Mouse (Mus musculus) urinary bladder, postnatal 10 days (tissue): Measurements from ENCODE around the gene Ghrhr.
A peak's percentile ranks its signal among the peaks of the same experiment; 100 is the strongest.

Experiments used
- DNase-seq: peaks from one replicate; pipeline ENCODE4 v3.0.0; 2022; ENCODE audit warnings: low spot score

Ghrhr gene

DNA sequence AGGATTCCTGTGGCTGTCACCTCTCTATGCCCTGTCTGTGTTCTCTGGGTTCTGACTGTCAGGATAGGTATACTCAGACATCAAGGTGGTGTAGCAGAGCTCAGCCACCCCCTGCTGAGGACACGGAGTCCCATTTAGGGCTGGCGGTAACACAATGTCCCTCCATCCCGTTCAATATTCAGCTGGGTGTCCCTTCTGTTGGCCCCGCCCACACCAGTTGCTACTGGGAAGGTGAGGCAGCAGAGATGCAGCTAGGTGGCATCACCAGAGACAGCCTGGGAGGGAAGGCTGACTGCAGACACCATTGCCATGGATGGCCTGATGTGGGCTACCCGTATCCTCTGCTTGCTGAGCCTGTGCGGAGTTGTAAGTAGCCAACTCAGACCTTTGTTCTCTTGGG, at the start of gene Ghrhr:
Gene Ghrhr (plus strand): TSS at position 220 of the 400 bp plus-strand sequence.
- DNase-seq: no peak

DNA sequence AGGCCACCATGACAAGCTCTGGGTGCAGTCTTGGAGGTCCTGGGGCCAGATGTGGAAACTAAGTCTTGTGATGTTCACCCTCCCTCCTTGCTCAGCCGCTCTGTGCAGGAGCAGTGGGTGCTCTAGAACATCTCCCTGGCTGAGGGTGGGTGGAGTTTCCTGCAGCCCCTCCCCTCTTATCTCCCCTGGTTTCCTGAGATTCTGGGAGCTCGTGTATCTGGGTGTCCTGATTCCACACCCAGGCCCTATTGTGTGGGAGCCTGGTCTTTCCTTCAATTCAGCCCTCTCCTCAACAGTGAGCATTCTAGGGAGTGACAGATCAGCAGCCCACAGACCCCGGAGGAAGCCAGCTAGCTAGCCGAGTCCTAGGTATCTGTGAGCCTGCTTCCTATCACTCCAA, 49.8 kb upstream of the Ghrhr start:
- no peak for DNase-seq

DNA sequence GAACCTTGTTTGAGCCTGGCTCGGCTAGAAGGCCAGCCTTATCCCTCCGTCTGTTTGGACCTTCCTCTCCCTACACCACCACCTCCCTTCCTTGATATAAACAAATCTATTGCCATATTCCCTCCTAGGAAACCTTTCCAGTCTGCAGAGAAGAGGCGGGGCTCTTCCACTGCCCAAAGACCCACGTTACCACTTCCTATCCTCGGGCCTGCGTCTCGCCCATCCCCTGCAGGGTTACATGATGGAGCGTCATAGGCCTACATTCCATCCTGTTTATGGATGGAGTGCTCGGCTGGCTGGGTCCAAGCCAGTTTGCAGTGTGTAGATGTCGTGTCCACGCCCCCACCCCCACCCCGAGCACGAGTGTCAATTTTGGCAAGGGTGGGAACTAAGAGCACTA, 48.8 kb upstream of the Ghrhr start:
- DNase-seq: no peak

DNA sequence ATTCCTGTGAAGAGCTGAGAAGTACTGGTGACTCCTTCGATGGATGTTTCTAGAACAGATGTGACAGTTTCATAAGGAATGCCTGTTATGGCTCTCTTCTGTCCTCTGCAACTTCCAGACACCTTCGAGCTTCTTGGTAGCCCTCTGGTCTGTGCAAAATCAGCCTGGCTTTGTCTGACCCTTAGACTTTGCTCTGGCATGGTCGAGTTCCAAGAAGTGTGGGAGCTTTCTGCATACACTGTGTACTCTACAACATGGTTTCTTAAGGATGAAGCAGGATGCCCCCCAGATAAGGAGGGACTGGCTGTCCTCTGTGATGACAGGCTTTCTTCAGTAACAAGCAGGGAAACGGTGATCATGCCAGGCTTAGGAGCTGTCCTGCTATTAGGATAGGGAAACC, 47.9 kb upstream of the Ghrhr start:
- DNase-seq: no peak

DNA sequence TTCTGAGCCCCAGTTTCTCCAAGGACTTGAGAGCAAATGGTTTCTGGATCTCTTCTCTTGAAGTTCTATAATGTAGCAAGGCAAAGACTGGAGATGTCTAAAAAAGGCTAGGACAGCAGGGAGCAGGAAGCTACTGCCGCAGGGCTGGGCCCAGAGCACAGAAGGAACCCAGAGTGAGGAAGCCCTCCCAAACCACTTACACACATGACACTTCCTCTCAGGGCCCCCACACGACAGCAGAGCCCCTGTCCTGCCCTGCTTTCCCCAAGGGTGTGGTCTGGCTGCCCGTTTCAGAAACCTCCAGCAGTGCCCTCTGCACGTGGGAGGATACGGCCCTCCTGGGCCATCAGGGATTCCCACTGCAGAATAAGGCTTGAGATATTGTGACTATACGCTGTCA, 44.8 kb upstream of the Ghrhr start:
- DNase-seq: no peak

DNA sequence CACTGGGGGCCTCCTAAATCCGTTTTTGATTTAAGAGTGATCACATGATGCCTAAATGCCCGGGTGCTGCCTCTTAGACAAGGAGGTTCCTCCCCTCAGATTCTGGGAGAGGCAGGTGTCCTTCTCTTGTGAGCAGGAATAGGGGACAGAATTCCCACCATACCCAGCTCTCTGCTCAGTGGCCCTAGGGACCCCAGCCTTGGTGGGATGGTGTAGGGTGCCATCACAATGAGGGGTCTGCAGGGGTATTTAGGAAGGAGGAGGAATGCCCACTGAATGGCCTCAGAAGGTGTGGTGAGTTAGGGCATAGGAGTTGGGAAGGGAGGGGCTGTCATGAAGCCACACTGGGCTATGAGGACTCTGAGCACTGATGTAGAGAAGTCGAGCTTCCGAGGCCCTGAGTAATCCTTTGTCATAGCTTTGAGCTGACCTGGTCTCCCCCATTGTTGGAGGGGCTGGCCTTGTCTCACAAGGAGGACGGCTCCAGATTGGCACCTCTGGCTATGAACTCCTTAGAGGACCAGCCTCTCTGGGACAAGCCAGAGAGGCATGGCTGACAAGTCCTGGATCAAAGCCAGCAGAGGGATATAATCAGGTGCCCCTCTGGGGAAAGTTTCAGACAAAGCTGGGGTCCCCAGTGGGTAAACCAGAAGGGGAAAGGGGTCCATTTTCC, 43.9 kb upstream of the Ghrhr start:
- DNase-seq: no peak

DNA sequence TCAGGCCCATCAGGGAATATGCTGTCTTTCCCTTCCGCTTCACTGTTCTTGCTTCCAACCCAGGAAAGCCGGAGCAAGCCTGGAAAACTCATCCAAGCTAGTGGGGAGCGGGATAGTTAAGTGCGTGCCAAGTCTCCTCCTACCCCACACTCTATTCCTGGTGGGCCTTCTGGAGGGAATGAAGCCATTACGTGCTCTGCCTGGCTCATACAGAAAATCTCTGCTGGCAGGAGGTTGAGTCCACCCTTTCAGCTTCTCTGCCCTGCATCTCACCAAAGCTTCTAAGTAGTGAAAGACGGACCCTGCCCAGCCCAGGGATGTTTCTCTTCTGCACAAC, 43.4 kb upstream of the Ghrhr start:
- DNase-seq: no peak

DNA sequence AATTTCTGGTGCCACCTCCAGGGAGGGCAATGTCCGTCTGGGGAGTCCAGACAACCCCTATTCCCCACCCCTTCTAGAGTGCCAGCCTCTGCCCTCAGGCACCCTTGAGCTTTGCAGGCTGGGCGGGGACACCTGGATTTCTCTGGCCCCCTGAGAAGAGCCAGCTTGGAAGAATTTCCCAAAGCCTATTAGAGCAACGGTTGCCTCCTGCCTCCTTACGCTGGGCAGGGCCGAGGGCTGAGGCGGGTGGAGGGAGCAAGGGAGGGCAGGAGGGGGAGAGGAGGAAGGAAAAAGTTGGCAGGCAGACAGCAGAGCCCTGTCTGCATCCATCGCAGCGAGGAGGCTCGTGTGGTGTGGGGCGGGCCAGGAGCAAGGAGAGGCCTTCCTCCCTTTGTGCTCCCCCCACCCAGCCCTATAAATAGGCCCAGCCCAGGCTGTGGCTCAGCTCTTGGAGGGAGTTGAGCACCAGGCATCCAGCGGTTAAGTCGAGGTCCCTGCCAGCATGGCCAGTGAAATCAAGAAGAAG, 40.0 kb upstream of the Ghrhr start, which contains the start of gene Aqp1:
Gene Aqp1 (plus strand): TSS at position 444 of the 526 bp plus-strand sequence.
- peak; percentile 40 for DNase-seq

DNA sequence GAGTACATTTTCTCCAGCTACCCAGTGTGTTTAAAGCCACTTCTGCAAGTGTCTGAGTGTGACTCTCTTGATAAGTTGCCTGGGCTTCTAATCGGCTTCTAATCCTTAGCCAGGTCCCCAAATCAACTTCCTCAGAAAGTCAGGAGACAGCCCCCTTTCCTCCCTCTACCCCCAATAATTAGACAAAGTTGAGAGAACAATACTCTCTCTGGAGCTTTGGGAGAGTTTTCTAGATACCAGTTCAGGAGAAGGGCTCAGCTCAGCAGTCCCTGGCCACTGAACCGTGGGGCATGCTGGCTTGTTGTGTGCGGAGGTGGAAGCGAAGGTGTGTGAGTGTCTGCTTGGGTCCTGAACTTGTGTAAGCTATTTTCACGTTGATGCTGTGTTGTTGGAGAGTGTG, 38.9 kb upstream of the Ghrhr start:
- DNase-seq: no peak

DNA sequence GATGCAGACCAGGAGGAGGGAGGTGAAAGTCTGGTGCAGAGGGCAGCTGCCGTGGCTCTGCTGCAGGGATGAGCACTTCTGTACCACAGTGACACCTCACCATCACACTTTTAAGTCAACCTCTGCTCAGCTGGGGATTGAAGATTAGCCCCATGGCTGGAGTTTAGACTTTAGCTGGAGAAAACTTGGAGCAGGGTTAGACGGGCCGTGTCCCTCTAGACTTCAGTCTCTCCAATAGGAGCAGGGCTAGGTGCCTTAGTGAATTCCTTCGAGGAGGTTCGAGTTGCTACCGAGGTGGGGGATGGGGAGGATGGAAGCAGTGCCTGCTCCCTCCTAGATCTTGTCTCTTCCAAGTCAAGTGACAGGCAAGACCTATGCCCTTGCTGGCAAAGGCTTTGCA, 38.0 kb upstream of the Ghrhr start:
- no peak for DNase-seq

DNA sequence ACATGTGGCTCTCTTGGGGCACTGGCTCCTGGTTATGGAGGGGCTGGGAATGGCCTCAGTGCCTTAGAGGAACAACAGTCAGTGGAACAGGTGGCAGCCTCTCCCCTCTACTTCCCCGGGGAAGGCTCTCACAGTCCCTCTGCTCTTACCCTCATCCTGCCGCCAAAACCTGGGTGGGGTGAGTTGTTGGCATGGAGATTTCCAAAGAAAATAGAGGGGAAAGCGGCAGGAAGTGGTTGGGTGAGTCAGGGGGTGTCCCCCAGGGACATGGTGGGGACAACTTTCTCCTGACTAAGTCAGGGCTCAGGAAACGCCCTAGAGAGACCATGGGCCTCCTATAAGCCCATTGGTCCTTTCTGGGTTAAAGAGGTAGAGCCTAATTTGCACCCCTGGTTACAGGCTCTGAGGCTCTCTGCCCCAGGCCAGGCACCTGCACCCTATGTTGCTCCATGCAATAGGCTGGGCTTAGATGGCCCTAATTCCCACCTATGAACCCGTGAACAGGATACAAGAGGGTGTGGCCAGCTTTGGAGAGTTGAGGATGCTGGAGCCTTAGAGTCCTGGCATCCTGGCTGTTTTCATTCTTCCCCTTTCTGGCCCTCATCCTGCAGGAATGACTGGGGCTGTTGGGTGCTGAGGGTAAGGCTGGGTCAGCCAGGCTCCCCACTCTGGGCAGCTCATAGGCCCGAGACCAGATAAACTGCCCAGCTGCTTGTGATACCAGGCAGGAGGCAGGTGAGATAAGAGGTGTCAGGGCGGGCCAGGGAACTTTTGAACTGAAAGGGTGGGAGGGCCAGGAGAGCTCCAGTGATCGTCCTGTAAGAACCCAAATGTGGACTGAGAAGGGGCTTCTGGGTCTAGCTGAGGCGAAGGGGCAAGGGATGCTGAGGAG, 36.9 kb upstream of the Ghrhr start:
- DNase-seq: no peak

DNA sequence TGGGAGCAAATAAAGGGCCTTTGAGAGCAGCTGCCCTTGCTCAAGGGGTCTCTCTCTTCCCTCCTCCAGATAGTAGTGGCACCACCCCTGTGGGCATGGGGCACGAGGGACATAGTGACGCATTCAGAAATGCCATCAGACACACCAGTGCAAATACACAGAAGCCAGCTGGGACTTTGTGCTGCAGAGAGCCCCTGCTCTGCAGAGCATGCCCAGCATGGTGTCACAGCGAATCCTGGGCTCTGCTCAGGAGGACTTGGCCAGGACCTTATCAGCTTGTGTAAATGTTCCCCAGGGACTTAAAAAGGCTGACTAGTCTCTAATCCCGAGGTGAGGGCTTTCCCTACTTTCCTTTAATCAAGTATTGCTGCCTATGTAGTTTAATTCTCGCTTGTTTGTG, 34.4 kb upstream of the Ghrhr start:
- DNase-seq: no peak

DNA sequence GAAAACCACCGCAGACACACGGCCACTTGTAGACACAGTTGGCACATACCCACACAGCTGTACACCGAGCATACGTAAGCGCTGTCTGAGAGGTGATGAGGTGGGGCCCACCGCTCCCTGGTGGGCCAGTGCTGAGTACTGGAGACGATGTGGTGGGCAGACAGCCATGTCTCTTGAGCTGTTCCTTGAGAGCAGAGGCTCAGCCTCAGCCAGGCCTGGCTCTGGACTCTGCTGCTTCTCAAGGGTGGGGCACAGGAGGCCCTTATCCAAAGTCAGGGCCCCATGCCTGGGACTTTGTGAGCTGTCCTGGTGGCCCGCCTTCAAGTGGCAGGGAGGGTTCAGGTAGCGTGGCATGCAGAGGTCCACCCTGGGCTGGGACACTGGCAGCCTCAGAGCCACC, 33.8 kb upstream of the Ghrhr start:
- DNase-seq: no peak

DNA sequence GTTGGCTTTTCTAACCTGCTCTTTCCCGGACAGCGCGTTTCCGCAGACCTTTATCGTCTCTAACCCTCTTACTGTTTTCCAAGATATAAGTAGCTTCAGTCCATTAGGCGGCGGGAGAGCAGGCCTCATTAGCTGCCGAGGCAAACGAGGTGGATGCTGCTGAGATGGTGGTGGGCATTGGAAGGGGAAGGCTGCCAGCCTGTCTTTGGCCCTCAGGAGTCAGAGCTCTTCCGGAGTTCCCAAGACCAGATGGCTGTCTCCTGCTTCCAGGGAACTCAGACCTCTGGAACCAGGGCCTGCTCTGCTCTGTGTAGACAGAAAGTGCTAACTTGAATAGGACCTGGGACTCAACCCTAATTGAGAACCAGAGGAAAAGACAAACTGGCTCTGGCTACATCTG, 32.6 kb upstream of the Ghrhr start:
- no peak for DNase-seq

DNA sequence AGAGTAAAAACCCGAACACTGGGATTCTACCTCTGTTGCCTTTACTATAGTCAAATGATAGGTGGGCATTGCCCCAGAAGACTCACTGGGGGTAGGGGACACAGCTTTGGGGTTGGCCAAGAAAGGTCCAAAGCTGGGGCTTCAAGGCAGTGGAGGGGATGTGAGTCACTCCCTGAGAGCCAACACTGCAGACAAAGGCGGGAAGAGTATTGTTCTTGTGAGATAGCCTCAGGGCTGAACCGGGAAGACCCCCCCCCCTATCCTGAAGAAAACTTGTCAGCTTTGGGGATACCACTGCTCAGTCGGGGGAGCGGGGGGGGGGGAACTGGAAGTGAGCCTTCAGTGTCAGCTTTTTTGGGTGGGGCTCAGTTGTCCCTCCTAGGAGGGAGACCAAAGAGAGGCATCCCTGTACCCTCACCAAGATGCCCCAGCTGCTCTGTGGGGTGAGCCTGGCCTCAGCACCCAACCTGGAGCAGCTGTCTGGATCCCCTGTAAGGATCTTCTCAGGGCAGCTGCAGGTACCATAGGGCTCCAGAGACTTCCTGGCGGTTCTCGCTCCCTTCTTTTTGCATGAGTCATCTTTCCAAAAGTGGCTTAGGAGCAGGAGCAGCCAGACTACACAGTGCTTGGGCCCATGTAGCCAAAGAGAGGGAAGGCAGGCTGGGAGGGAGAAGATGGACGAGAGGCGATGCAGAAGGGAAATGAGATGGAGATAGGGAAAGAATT, 31.6 kb upstream of the Ghrhr start:
- no peak for DNase-seq

DNA sequence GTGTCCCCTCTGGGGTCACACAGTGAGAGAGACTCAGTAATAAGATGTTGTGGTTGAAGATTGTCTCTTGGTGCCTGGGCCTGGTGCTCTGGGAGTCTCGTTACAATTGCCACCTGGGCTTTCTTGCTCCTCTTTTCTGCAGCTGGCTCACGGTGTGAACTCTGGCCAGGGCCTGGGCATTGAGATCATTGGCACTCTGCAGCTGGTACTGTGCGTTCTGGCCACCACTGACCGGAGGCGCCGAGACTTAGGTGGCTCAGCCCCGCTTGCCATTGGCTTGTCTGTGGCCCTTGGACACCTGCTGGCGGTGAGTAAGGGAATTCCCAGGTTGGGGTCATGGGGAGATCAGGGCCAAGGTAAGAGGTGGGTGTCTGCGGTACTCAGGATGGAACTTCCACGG, 30.8 kb upstream of the Ghrhr start:
- DNase-seq: no peak

DNA sequence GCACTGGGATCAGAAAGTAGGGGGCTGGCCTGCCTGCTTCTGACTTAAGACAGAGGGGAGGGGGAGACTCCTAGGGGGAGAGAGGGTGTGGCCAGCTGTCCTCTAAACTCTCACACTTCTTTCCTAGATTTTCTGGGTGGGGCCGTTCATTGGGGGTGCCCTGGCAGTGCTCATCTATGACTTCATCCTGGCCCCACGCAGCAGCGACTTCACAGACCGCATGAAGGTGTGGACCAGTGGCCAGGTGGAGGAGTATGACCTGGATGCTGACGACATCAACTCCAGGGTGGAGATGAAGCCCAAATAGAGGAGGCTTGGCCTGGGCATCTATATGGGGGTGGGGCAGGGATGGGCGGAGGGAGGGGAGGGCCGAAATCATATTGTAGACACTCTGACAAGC, 29.6 kb upstream of the Ghrhr start:
- DNase-seq: no peak

DNA sequence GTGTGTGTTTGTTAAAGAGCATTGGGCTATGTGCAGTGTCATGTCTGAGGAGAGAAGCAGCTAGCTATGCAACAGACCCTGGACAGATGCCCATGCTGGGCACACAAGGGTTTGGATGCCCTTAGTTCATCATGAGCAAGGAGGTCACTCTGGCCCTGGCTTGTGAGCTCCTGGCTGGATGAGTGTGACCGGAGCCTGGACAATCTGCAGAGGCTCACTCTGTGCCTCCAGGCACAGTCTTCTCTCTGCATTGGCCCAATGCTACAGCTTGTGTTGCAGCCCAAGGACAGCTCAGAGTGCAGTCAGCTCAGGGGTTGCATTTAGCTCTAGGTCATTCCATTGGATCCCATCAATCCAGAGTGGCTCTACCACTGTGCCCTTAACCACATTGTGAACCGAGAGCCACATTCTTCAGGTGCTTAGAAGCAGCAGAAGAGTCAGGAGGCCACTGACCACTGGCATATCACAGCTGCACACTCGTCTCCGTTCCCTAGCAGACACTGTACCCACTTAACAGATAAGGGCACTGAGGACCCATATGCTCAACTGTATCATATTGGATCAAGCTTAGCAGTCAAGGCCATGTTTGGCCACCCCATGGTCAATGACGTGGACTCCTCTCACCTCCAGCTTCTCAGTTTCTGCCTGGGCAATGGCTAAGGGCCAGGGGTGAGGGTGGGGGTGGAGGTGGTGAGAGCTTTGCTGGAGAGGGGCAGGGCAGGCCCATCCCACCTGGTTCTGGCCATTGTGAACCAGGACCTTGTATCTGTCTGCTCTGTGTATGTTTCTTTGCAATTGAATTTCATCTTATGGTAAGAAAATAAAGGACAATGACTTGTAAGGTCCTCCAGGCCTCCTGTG, 28.2 kb upstream of the Ghrhr start:
- no peak for DNase-seq

DNA sequence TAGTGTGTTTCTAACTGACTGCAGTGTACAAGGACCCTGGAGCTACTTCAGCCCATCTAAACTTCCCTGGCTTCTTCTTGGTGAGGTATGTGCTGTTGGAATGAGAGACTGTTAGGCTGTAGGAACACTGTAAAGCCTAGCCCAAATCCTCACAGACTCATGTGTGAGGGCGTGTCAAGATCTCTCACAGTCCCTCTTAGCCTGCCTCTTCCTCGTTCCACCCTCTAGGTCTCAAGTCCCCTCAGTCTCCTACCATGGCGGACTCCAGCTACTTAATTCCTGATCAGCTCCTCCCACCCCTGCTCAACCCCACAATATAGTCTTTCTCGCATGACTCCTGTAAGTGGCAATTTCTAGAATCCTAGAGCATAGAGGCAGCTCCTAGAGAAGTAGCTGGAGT, 26.9 kb upstream of the Ghrhr start:
- no peak for DNase-seq

DNA sequence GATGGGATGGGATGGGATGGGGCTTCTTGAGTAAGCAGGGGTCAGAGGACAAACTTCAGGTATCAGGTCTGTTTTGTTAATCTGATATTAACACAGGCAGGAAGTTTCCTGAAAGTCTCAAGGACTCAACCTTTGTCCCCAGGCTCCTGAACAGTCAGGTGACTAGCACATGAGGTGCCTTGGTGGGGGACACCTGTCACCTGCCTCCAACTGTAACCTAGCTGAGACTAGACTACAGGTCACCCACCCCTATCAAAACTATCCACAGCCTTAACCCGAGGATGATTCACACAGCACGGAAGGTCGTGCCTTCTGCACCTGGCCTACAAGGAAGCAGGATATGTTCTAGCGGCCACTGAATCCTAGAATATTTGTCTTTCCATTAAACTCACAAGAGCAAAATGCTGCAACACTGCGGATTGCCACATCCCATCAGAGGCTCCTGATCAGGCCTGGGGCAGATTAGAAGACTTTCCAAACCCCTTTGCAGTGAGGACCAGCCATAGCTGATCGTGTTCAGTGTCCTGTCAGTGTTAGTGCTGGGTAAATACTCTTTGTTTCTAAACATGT, 25.6 kb upstream of the Ghrhr start:
- no peak for DNase-seq

DNA sequence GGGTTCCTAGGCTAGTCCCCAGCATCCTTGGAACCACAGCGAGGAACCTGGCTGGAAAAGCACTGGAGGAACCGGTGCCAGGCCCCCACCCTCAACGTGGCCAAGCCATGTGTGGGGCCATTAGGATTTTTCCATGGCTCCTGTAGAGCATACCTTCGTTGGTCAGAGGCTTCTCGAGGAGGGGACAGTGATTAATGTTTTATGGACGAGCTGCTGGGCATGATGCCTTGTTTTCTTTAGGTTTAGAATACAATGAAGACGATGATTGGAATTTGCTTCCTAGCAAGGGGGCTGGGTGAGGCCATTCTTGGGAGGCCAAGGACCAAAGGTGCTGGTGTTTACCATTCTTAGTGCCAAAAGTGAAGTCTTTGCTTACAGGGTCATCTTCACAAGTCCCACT, 24.4 kb upstream of the Ghrhr start:
- DNase-seq: no peak
